In genomic region chr1:129837776-129838175, GRCm38 (mm10) we compare ENCODE assay signal across 13 mouse cellular contexts.
DNase-seq lines count a peak whose midpoint lies in the region; ATAC-seq and TF ChIP-seq lines count a peak whose summit lies in the region.
"Had no signal": no experiment of that assay in that cellular context is flagged by ENCODE, and none has a peak within 500 bp of the region (broad histone marks: within the 10 kb centered on the region; RNA-seq: fewer than 3 reads in every experiment).

No protein-coding gene starts in this region.

- DNase-seq in gastrocnemius, postnatal 10 days: peak; percentile 8
- DNase-seq in gastrocnemius, postnatal 36 days: no peak
- DNase-seq in ovary, postnatal 14 days (ENCODE audit: low spot score): peak; percentile 8
- DNase-seq in ovary, postnatal 10 days (ENCODE audit: low spot score): no peak
- no peak for DNase-seq in hindbrain, postnatal 0 days (ENCODE audit: low spot score)
- no peak for DNase-seq in cerebellum, postnatal 36 days
- DNase-seq: adrenal gland, adult 8-10 months; cerebellum, adult 9-10 months; midbrain, embryonic 14.5 days had no signal

- peak; percentile 71; the same call in 1 of the 2 replicates for ATAC-seq in limb, embryonic 12.5 days (ENCODE audit: insufficient number of reproducible peaks, insufficient read depth, low FRiP score, low TSS enrichment, low read depth)
- 0 out of 2 replicates have a peak, but pooled peaks have one; percentile 18 for ATAC-seq in stomach, embryonic 15.5 days (ENCODE audit: insufficient read depth, low FRiP score, low read depth)
- ATAC-seq in hindbrain, postnatal 0 days: no peak

- H3K4me2 ChIP-seq in limb, embryonic 12.5 days: no peak overlapping the region
- no peak overlapping the region for H3K4me2 ChIP-seq in stomach, embryonic 15.5 days
- H3K4me2 ChIP-seq in hindbrain, postnatal 0 days (ENCODE audit: low read depth, low read length): no peak overlapping the region
- H3K4me2 ChIP-seq: liver, embryonic 11.5 days had no signal

- no peak overlapping the region for H3K9ac ChIP-seq in limb, embryonic 12.5 days (replicated peaks)
- no peak overlapping the region for H3K9ac ChIP-seq in stomach, embryonic 15.5 days
- no peak overlapping the region for H3K9ac ChIP-seq in hindbrain, postnatal 0 days (replicated peaks; ENCODE audit: low read length)

- H3K27me3 ChIP-seq in limb, embryonic 12.5 days: no peaks in the 10 kb centered on the region
- H3K27me3 ChIP-seq in stomach, embryonic 15.5 days (replicated peaks): no peaks in the 10 kb centered on the region
- no peaks in the 10 kb centered on the region for H3K27me3 ChIP-seq in hindbrain, postnatal 0 days (ENCODE audit: insufficient read depth, low read length)

- H3K9me3 ChIP-seq in limb, embryonic 12.5 days: no peaks in the 10 kb centered on the region
- H3K9me3 ChIP-seq in stomach, embryonic 15.5 days: no peaks in the 10 kb centered on the region
- no peaks in the 10 kb centered on the region for H3K9me3 ChIP-seq in hindbrain, postnatal 0 days (ENCODE audit: low read length)
- H3K9me3 ChIP-seq: G1E had no signal

- H3K4me1 ChIP-seq in limb, embryonic 12.5 days (replicated peaks): no peaks in the 10 kb centered on the region
- peaks cover 3% of the 10 kb centered on the region; the same call in 1 of the 2 replicates for H3K4me1 ChIP-seq in stomach, embryonic 15.5 days
- H3K4me1 ChIP-seq in hindbrain, postnatal 0 days (ENCODE audit: insufficient read depth, low read length): no peaks in the 10 kb centered on the region

- no peak for TF ChIP-seq CTCF in hindbrain, postnatal 0 days (IDR thresholded peaks at IDR 0.05; ENCODE audit: low read depth)

- H3K36me3 ChIP-seq in limb, embryonic 12.5 days: no peaks in the 10 kb centered on the region
- no peaks in the 10 kb centered on the region for H3K36me3 ChIP-seq in stomach, embryonic 15.5 days
- no peaks in the 10 kb centered on the region for H3K36me3 ChIP-seq in hindbrain, postnatal 0 days (ENCODE audit: insufficient read depth, low read length)
- H3K36me3 ChIP-seq: G1E had no signal

- H3K4me3 ChIP-seq in limb, embryonic 12.5 days (replicated peaks): no peak overlapping the region
- no peak overlapping the region for H3K4me3 ChIP-seq in stomach, embryonic 15.5 days (replicated peaks)
- no peak overlapping the region for H3K4me3 ChIP-seq in hindbrain, postnatal 0 days (ENCODE audit: low read length)

- intact Hi-C loops in gastrocnemius, postnatal 36 days (cut with DNase I): no loop called here

- H3K27ac ChIP-seq in limb, embryonic 12.5 days: no peak overlapping the region
- H3K27ac ChIP-seq in stomach, embryonic 15.5 days: no peak overlapping the region
- H3K27ac ChIP-seq in hindbrain, postnatal 0 days: no peak overlapping the region

- 24% methylated on average over 3 of the region's 3 CpGs for WGBS in limb, embryonic 12.5 days
- WGBS in stomach, embryonic 15.5 days: 20% methylated on average over 3 of the region's 3 CpGs
- WGBS in hindbrain, postnatal 0 days: 59% methylated on average over 3 of the region's 3 CpGs

Comparison
In these comparisons a context has a peak if more than half of its experiments do, and no peak if none do; other contexts are left out.
1. DNase-seq: peak in gastrocnemius, postnatal 10 days (single experiment) and ovary, postnatal 14 days (single experiment); none in gastrocnemius, postnatal 36 days (0 of 2), ovary, postnatal 10 days (single experiment), hindbrain, postnatal 0 days (single experiment) and cerebellum, postnatal 36 days (0 of 2).